Mouse (Mus musculus) brain, embryonic 14.5 days (tissue): ENCODE data around the gene Dlg4.

Experiments
- CTCF ChIP-seq: fragments of 200-500 bp; IDR thresholded peaks from 2 replicates; pipeline ENCODE4 v1.5.1; 2012; ENCODE audit warnings: inconsistent platforms, mild to moderate bottlenecking, moderate library complexity, borderline replicate concordance; ENCODE audit not compliant: insufficient read depth, insufficient read length; ENCODE audit errors: extremely low read depth
- POLR2A ChIP-seq: fragments of 200-500 bp; IDR thresholded peaks from 2 replicates; pipeline ENCODE4 v1.6.1; 2012; ENCODE audit warnings: mild to moderate bottlenecking, inconsistent platforms, borderline replicate concordance; ENCODE audit not compliant: poor library complexity, insufficient read depth, insufficient read length, severe bottlenecking; ENCODE audit errors: extremely low read depth

DNA sequence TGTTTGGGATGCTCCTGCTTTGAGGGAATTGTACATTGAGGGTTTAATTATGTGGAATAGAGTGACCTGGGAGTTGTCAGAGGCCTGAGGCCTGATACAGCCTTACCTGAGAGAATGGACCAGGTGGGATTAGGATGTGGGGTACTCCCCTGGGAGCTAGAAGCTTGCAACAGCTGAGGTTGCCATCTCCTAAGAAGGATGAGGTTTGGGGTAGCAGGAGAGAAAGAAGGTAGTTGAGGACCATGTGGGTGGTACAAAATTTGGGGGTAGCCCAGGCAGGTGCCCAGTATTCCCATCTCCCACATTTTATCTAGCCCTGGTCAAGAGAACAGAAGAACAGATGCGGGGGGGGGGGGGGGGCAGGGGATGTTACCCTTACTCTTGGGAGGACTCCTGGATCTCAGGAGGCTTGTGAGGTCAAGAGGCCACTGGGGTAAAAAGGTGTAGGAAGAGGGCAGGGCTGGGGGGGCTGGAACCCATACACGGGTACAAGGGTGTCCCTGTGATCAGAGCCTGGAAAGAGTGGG, 2.8 kb downstream of the Dlg4 start:
- TF ChIP-seq CTCF (no peak), POLR2A (no peak)
